Comparison of ENCODE assay signal across 23 mouse cellular contexts in the genomic region with DNA sequence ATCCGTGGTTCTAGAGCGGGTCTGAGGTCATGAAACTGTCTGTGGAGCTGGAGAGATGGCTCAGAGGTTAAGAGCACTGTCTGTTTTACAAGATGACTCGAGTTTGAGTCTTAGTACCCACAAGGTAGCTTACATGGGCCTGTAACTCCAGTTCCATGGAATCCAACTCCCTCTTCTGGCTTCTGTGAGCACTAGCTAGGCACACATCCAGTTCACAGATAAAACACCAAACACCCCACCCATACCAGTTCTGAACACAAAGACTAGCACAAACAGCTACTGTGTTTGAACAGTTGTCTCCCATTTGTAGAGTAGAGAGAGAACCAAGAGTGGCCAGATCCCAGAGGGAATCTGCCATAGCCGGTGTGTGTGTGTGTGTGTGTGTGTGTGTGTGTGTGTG.
DNase-seq lines count a peak whose midpoint lies in the region; ATAC-seq and TF ChIP-seq lines count a peak whose summit lies in the region.
"Had no signal": no experiment of that assay in that cellular context is flagged by ENCODE, and none has a peak within 500 bp of the region (broad histone marks: within the 10 kb centered on the region; RNA-seq: fewer than 3 reads in every experiment).

No protein-coding gene starts in this region.

- H3K36me3 ChIP-seq in kidney, postnatal 0 days (ENCODE audit: insufficient read depth, low read length) = no peaks in the 10 kb centered on the region
- no peaks in the 10 kb centered on the region for H3K36me3 ChIP-seq in kidney, embryonic 15.5 days
- H3K36me3 ChIP-seq in stomach, postnatal 0 days (ENCODE audit: control insufficient read depth, insufficient read depth, low read length) = no peaks in the 10 kb centered on the region
- H3K36me3 ChIP-seq: forebrain, embryonic 12.5 days; midbrain, embryonic 12.5 days; neural tube, embryonic 12.5 days had no signal

- peak overlapping the region; percentile 87 for H3K27ac ChIP-seq in gastrocnemius, adult 2 months
- no peak overlapping the region for H3K27ac ChIP-seq in kidney, postnatal 0 days
- no peak overlapping the region for H3K27ac ChIP-seq in kidney, embryonic 15.5 days
- H3K27ac ChIP-seq in stomach, postnatal 0 days (replicated peaks) = no peak overlapping the region
- H3K27ac ChIP-seq: forebrain, embryonic 12.5 days; left cerebral cortex, adult 2 months; liver, embryonic 14.5 days; midbrain, embryonic 12.5 days; neural tube, embryonic 12.5 days had no signal

- ATAC-seq in kidney, postnatal 0 days (replicated peaks; ENCODE audit: low FRiP score, low read depth) = no peak
- ATAC-seq in kidney, embryonic 15.5 days (replicated peaks; ENCODE audit: low FRiP score) = no peak
- peak; percentile 55 for ATAC-seq in stomach, postnatal 0 days (ENCODE audit: low FRiP score, low TSS enrichment)
- ATAC-seq: hindbrain, embryonic 16.5 days had no signal

- H3K9me3 ChIP-seq in kidney, postnatal 0 days (replicated peaks; ENCODE audit: low read length) = no peaks in the 10 kb centered on the region
- H3K9me3 ChIP-seq in kidney, embryonic 15.5 days (replicated peaks) = no peaks in the 10 kb centered on the region
- no peaks in the 10 kb centered on the region for H3K9me3 ChIP-seq in stomach, postnatal 0 days (ENCODE audit: control insufficient read depth, low read length)
- H3K9me3 ChIP-seq: forebrain, embryonic 12.5 days; midbrain, embryonic 12.5 days; neural tube, embryonic 12.5 days had no signal

- DNase-seq in gastrocnemius, adult 2 months = no peak
- no peak for DNase-seq in gastrocnemius, postnatal 25 days
- no peak for DNase-seq in kidney, postnatal 0 days (ENCODE audit: low spot score)
- DNase-seq in lung, postnatal 36 days = peak; percentile 37
- DNase-seq in lung, postnatal 10 days = no peak
- DNase-seq in stomach, postnatal 0 days (ENCODE audit: low spot score) = no peak
- no peak for DNase-seq in frontal cortex, postnatal 10 days (ENCODE audit: low spot score in 2 of 2)
- DNase-seq: cerebellum, adult 8-10 months; gastrocnemius, postnatal 36 days; kidney, adult 2 months; kidney, postnatal 25 days; layer of hippocampus, adult 9-11 months; left cerebral cortex, postnatal 4 days; lung, postnatal 4 days; right cerebral cortex, adult 18-20 months; thymus, postnatal 36 days had no signal

- no peak overlapping the region for H3K4me2 ChIP-seq in kidney, postnatal 0 days (ENCODE audit: low read length)
- H3K4me2 ChIP-seq in kidney, embryonic 15.5 days = no peak overlapping the region
- H3K4me2 ChIP-seq in stomach, postnatal 0 days (replicated peaks; ENCODE audit: low read depth) = no peak overlapping the region
- H3K4me2 ChIP-seq: forebrain, embryonic 12.5 days; midbrain, embryonic 12.5 days; neural tube, embryonic 12.5 days had no signal

- H3K4me1 ChIP-seq in kidney, postnatal 0 days (replicated peaks; ENCODE audit: insufficient read depth, low read length) = peaks cover 21% of the 10 kb centered on the region
- H3K4me1 ChIP-seq in kidney, embryonic 15.5 days = peaks cover 54% of the 10 kb centered on the region
- peaks cover 10% of the 10 kb centered on the region for H3K4me1 ChIP-seq in stomach, postnatal 0 days (replicated peaks; ENCODE audit: control insufficient read depth, insufficient read depth)

- intact Hi-C loops in gastrocnemius, adult 2 months (cut with DNase I) = loop anchor here (5.0 to 10.0 kb wide), 3 partner anchors 223 to 354 kb away; a partner anchor contains a TSS

- no peak overlapping the region for H3K9ac ChIP-seq in kidney, postnatal 0 days (ENCODE audit: low read depth, low read length)
- H3K9ac ChIP-seq in kidney, embryonic 15.5 days = no peak overlapping the region
- H3K9ac ChIP-seq in stomach, postnatal 0 days (ENCODE audit: low read length) = no peak overlapping the region
- H3K9ac ChIP-seq: forebrain, embryonic 12.5 days; liver, embryonic 14.5 days; midbrain, embryonic 12.5 days; neural tube, embryonic 12.5 days had no signal

- H3K27me3 ChIP-seq in kidney, postnatal 0 days (ENCODE audit: insufficient read depth, low read length) = no peaks in the 10 kb centered on the region
- no peaks in the 10 kb centered on the region for H3K27me3 ChIP-seq in kidney, embryonic 15.5 days
- no peaks in the 10 kb centered on the region for H3K27me3 ChIP-seq in stomach, postnatal 0 days (ENCODE audit: control insufficient read depth, insufficient read depth, low read length)
- H3K27me3 ChIP-seq: forebrain, embryonic 12.5 days; midbrain, embryonic 12.5 days; neural tube, embryonic 12.5 days had no signal

- no peak overlapping the region for H3K4me3 ChIP-seq in gastrocnemius, adult 2 months
- H3K4me3 ChIP-seq in kidney, postnatal 0 days (replicated peaks; ENCODE audit: low read depth, low read length) = no peak overlapping the region
- H3K4me3 ChIP-seq in kidney, embryonic 15.5 days (replicated peaks) = no peak overlapping the region
- H3K4me3 ChIP-seq in stomach, postnatal 0 days (ENCODE audit: low read depth, low read length) = no peak overlapping the region
- H3K4me3 ChIP-seq: forebrain, embryonic 12.5 days; left cerebral cortex, adult 2 months; midbrain, embryonic 12.5 days; neural tube, embryonic 12.5 days had no signal

- WGBS in kidney, postnatal 0 days = 89% methylated on average over 4 of the region's 4 CpGs
- WGBS in kidney, embryonic 15.5 days = 91% methylated on average over 4 of the region's 4 CpGs
- WGBS in stomach, postnatal 0 days = 79% methylated on average over 4 of the region's 4 CpGs

- peak; percentile 27 for TF ChIP-seq CTCF in gastrocnemius, adult 2 months (IDR thresholded peaks at IDR 0.05)
- TF ChIP-seq CTCF in kidney, postnatal 0 days (IDR thresholded peaks at IDR 0.05; ENCODE audit: low read depth) = peak; percentile 10; the same call in 1 of the 2 replicates
- TF ChIP-seq CTCF in stomach, postnatal 0 days (IDR thresholded peaks at IDR 0.05; ENCODE audit: low read depth) = peak; percentile 67

- TF ChIP-seq EP300 in stomach, postnatal 0 days (optimal IDR thresholded peaks at IDR 0.05) = no peak

Comparison
In these comparisons a context has a peak if more than half of its experiments do, and no peak if none do; other contexts are left out.
1. CTCF ChIP-seq: peak in every context shown above with its lines; median percentile 67 in stomach, postnatal 0 days; 27 in gastrocnemius, adult 2 months; 10 in kidney, postnatal 0 days.